Comparison of ENCODE assay signal across 28 mouse cellular contexts in genomic region chr5:72994928-72995327, GRCm38 (mm10). TPM values are rescaled to one million over a fixed set of nuclear protein-coding genes. Genes with fewer than 3 reads are reported as not detected.
"Had no signal": no experiment of that assay in that cellular context is flagged by ENCODE, and none has a peak within 500 bp of the region (broad histone marks: within the 10 kb centered on the region; RNA-seq: fewer than 3 reads in every experiment).

No protein-coding gene starts in this region.

- H3K4me1 ChIP-seq: limb, embryonic 15.5 days; lung, embryonic 15.5 days had no signal

- H3K36me3 ChIP-seq: kidney, embryonic 15.5 days; limb, embryonic 12.5 days; limb, embryonic 15.5 days; lung, embryonic 15.5 days; midbrain, embryonic 12.5 days had no signal

- H3K27me3 ChIP-seq: kidney, embryonic 15.5 days; limb, embryonic 15.5 days; lung, embryonic 15.5 days; midbrain, embryonic 12.5 days had no signal

- H3K4me3 ChIP-seq: kidney, embryonic 15.5 days; limb, embryonic 12.5 days; limb, embryonic 15.5 days; lung, embryonic 15.5 days; megakaryocyte, embryonic 14.5 days; midbrain, embryonic 12.5 days had no signal

- H3K4me2 ChIP-seq: limb, embryonic 12.5 days; limb, embryonic 15.5 days; liver, embryonic 11.5 days; lung, embryonic 15.5 days had no signal

- DNase-seq: kidney, adult 8-10 months; kidney, postnatal 14 days; left cerebral cortex, postnatal 4 days; liver, postnatal 0 days; lung, postnatal 10 days; lung, postnatal 36 days; thymus, adult 18-20 months; thymus, postnatal 36 days had no signal

- ATAC-seq: liver, postnatal 0 days had no signal

- H3K9me3 ChIP-seq: kidney, embryonic 15.5 days; limb, embryonic 12.5 days; limb, embryonic 15.5 days; lung, embryonic 15.5 days; midbrain, embryonic 12.5 days had no signal

- H3K27ac ChIP-seq: kidney, embryonic 15.5 days; limb, embryonic 12.5 days; limb, embryonic 15.5 days; liver, embryonic 14.5 days; lung, embryonic 15.5 days had no signal

- H3K9ac ChIP-seq: kidney, embryonic 15.5 days; limb, embryonic 12.5 days; limb, embryonic 15.5 days; liver, embryonic 14.5 days; liver, postnatal 0 days; lung, embryonic 15.5 days; midbrain, embryonic 12.5 days had no signal

RNA-seq across cellular contexts. Expression of gene Slc10a4, which starts 11.8 kb away (rescaled TPM):
- total RNA-seq: monocyte, adult 5-6 weeks had no signal
- polyA plus RNA-seq: liver, postnatal 0 days; spleen, adult 2 months had no signal

RNA-seq across cellular contexts. Expression of gene Gm10135, which starts 20.4 kb away (rescaled TPM):
- total RNA-seq: layer of hippocampus, adult 18-20 months; layer of hippocampus, postnatal 14 days; left cerebral cortex, adult 8-10 months; left cerebral cortex, postnatal 14 days; left cerebral cortex, postnatal 4 days; monocyte, adult 5-6 weeks had no signal
- polyA plus RNA-seq: kidney, embryonic 15.5 days; limb, embryonic 12.5 days; limb, embryonic 15.5 days; liver, embryonic 11.5 days; liver, embryonic 14.5 days; liver, postnatal 0 days; lung, embryonic 15.5 days; midbrain, embryonic 12.5 days; neural tube, embryonic 11.5 days; neural tube, embryonic 14.5 days; small intestine, adult 2 months; spleen, adult 2 months; stomach, embryonic 16.5 days; testis, adult 2 months; urinary bladder, adult 2 months had no signal
